Mouse (Mus musculus) embryonic fibroblast, embryonic 13.5 days (primary cell): Measurements from ENCODE around the gene Kctd5.

Experiments
- CTCF ChIP-seq: IDR thresholded peaks from 2 replicates; pipeline ENCODE4 v1.5.1; 2011; ENCODE audit warnings: mild to moderate bottlenecking, control low read depth, low read length, moderate library complexity, borderline replicate concordance; ENCODE audit not compliant: insufficient read depth
- POLR2A ChIP-seq: IDR thresholded peaks from 2 replicates; pipeline ENCODE4 v1.6.1; 2011; ENCODE audit warnings: low read depth, mild to moderate bottlenecking, control low read depth, low read length, moderate library complexity

GRCm38 (mm10) chr17:24090575-24090974 is 17.3 kb upstream of the Kctd5 start:
- TF ChIP-seq CTCF (no peak), POLR2A (no peak)
